Mouse (Mus musculus) T-helper 17 cell (primary cell): Measurements from ENCODE around the gene Gpbar1.

Source experiments
- in situ Hi-C, 2 experiments: fragments of 300-600 bp; cut with MboI, MseI; formaldehyde crosslinking; loops; 1 replicate in 1 of 2; 2 replicates in 1 of 2; pipeline ENCODE4 v1.15.1; 2025; ENCODE audit warnings: high pct_unique_total_duplicates in 2 of 2

Gene Gpbar1

GRCm38 (mm10) chr1:74292331-74293020, 14.1 kb downstream of the Gpbar1 start:
- in situ Hi-C loops: loop anchor here in 1 of 2 experiments (25.0 kb wide), 1 partner anchor 95 kb away; the partner anchor contains the start of genes Ctdsp1 and Slc11a1

- in situ Hi-C loops: loop anchor here in 1 of 2 experiments (25.0 kb wide), 1 partner anchor 94 kb away; the partner anchor contains the start of genes Ctdsp1 and Slc11a1
Observed at GRCm38 (mm10) chr1:74293306-74293960, 15.1 kb downstream of the Gpbar1 start.

GRCm38 (mm10) chr1:74294090-74294643, 15.8 kb downstream of the Gpbar1 start:
- in situ Hi-C loops: loop anchor here in 1 of 2 experiments (25.0 kb wide), 1 partner anchor 93 kb away; the partner anchor contains the start of genes Ctdsp1 and Slc11a1

- in situ Hi-C loops: loop anchor here in 1 of 2 experiments (25.0 kb wide), 1 partner anchor 92 kb away; the partner anchor contains the start of genes Ctdsp1 and Slc11a1
Observed at GRCm38 (mm10) chr1:74294733-74295455, 16.5 kb downstream of the Gpbar1 start.

GRCm38 (mm10) chr1:74295456-74296171, 17.3 kb downstream of the Gpbar1 start:
- in situ Hi-C loops: loop anchor here in 1 of 2 experiments (25.0 kb wide), 1 partner anchor 92 kb away; the partner anchor contains the start of genes Ctdsp1 and Slc11a1

GRCm38 (mm10) chr1:74296477-74296876, 18.1 kb downstream of the Gpbar1 start:
- in situ Hi-C loops: loop anchor here in 1 of 2 experiments (25.0 kb wide), 1 partner anchor 91 kb away; the partner anchor contains the start of genes Ctdsp1 and Slc11a1

GRCm38 (mm10) chr1:74297269-74297668, 18.9 kb downstream of the Gpbar1 start:
- in situ Hi-C loops: loop anchor here in 1 of 2 experiments (25.0 kb wide), 1 partner anchor 90 kb away; the partner anchor contains the start of genes Ctdsp1 and Slc11a1

GRCm38 (mm10) chr1:74298157-74298750, 19.9 kb downstream of the Gpbar1 start:
- in situ Hi-C loops: loop anchor here in 1 of 2 experiments (25.0 kb wide), 1 partner anchor 89 kb away; the partner anchor contains the start of genes Ctdsp1 and Slc11a1

- in situ Hi-C loops: loop anchor here in 1 of 2 experiments (25.0 kb wide), 1 partner anchor 88 kb away; the partner anchor contains the start of genes Ctdsp1 and Slc11a1
Observed at GRCm38 (mm10) chr1:74298996-74299395, 20.6 kb downstream of the Gpbar1 start.

- in situ Hi-C loops: loop anchor here in 1 of 2 experiments (25.0 kb wide), 1 partner anchor 1438 kb away; the partner anchor contains the start of gene Igfbp5
Observed at GRCm38 (mm10) chr1:74300347-74301110, 22.2 kb downstream of the Gpbar1 start.

- in situ Hi-C loops: loop anchor here in 1 of 2 experiments (25.0 kb wide), 1 partner anchor 1440 kb away; the partner anchor contains the start of gene Igfbp5
Observed at GRCm38 (mm10) chr1:74302229-74302628, 23.9 kb downstream of the Gpbar1 start.

GRCm38 (mm10) chr1:74302835-74303234, 24.5 kb downstream of the Gpbar1 start:
- in situ Hi-C loops: loop anchor here in 1 of 2 experiments (25.0 kb wide), 1 partner anchor 1441 kb away; the partner anchor contains the start of gene Igfbp5

- in situ Hi-C loops: loop anchor here in 1 of 2 experiments (25.0 kb wide), 1 partner anchor 1441 kb away; the partner anchor contains the start of gene Igfbp5
Observed at GRCm38 (mm10) chr1:74303509-74304338, 25.4 kb downstream of the Gpbar1 start.

GRCm38 (mm10) chr1:74304339-74304790, 26.0 kb downstream of the Gpbar1 start:
- in situ Hi-C loops: loop anchor here in 1 of 2 experiments (25.0 kb wide), 1 partner anchor 1442 kb away; the partner anchor contains the start of gene Igfbp5

- in situ Hi-C loops: loop anchor here (5.0 to 25.0 kb wide), 2 partner anchors 77 to 1443 kb away; partner anchors contain the start of gene Igfbp5 (in 1 of the 2)
Observed at GRCm38 (mm10) chr1:74304946-74305345, 26.6 kb downstream of the Gpbar1 start.

- in situ Hi-C loops: loop anchor here (5.0 to 25.0 kb wide), 2 partner anchors 77 to 1443 kb away; partner anchors contain the start of gene Igfbp5 (in 1 of the 2)
Observed at GRCm38 (mm10) chr1:74305522-74305921, 27.2 kb downstream of the Gpbar1 start, which contains the start of gene Tmbim1. TSS of gene Tmbim1 (minus strand) at chr1:74305622.

GRCm38 (mm10) chr1:74307146-74307545, 28.8 kb downstream of the Gpbar1 start:
- in situ Hi-C loops: loop anchor here (5.0 to 25.0 kb wide), 2 partner anchors 75 to 1445 kb away; partner anchors contain the start of gene Igfbp5 (in 1 of the 2)
